Mouse (Mus musculus): ENCODE data around the gene Kbtbd7. TPM values are rescaled to one million over a fixed set of nuclear protein-coding genes. Genes with fewer than 3 reads are reported as not detected.
"Not testable (repeated sequence)": the region's sequence is repeated elsewhere in the genome, so short reads cannot be mapped to it uniquely, and the experiment has no call there.

Gene Kbtbd7
- polyA plus RNA-seq, 1 experiment from 2014 or later: 7.2 TPM

- ATAC-seq (replicated peaks; ENCODE audit: insufficient number of reproducible peaks, insufficient read depth, low FRiP score, low read depth): 0 out of 2 replicates have a peak, but pooled peaks have one; percentile 24
- H3K9ac ChIP-seq; H3K9me3 ChIP-seq (replicated peaks); H3K27me3 ChIP-seq; H3K36me3 ChIP-seq; H3K4me2 ChIP-seq; H3K4me3 ChIP-seq; H3K27ac ChIP-seq; H3K4me1 ChIP-seq (replicated peaks): not testable (repeated sequence)
- 96% methylated on average over 8 of the region's 10 CpGs for WGBS
Measured at GRCm38 (mm10) chr14:79452591-79452934, 26.3 kb downstream of the Kbtbd7 start.

GRCm38 (mm10) chr14:79460401-79460800, 34.1 kb downstream of the Kbtbd7 start:
- H3K4me2 ChIP-seq: no peak overlapping the region
- 86% methylated on average over 1 of the region's 1 CpGs for WGBS
- no peaks in the 10 kb centered on the region for H3K4me1 ChIP-seq (replicated peaks)
- ATAC-seq (replicated peaks; ENCODE audit: insufficient number of reproducible peaks, insufficient read depth, low FRiP score, low read depth): no peak
- H3K36me3 ChIP-seq: peaks cover 37% of the 10 kb centered on the region
- H3K9ac ChIP-seq: no peak overlapping the region
- H3K4me3 ChIP-seq: no peak overlapping the region
- no peaks in the 10 kb centered on the region for H3K27me3 ChIP-seq
- no peaks in the 10 kb centered on the region for H3K9me3 ChIP-seq (replicated peaks)
- H3K27ac ChIP-seq: no peak overlapping the region

- Histone ChIP-seq H3K27ac (no peak overlapping the region), H3K9ac (no peak overlapping the region), H3K27me3 (no peaks in the 10 kb centered on the region), H3K36me3 (peaks cover 43% of the 10 kb centered on the region), H3K4me2 (no peak overlapping the region), H3K4me1 (replicated peaks) (no peaks in the 10 kb centered on the region), H3K9me3 (replicated peaks) (no peaks in the 10 kb centered on the region), H3K4me3 (no peak overlapping the region)
- no peak for ATAC-seq (replicated peaks; ENCODE audit: insufficient number of reproducible peaks, insufficient read depth, low FRiP score, low read depth)
- 79% methylated on average over 4 of the region's 4 CpGs for WGBS
Measured at GRCm38 (mm10) chr14:79460988-79461387, 34.7 kb downstream of the Kbtbd7 start.

GRCm38 (mm10) chr14:79465623-79466022, 39.3 kb downstream of the Kbtbd7 start:
- Histone ChIP-seq H3K36me3 (peaks cover 76% of the 10 kb centered on the region), H3K4me1 (replicated peaks) (no peaks in the 10 kb centered on the region), H3K27ac (no peak overlapping the region), H3K9me3 (replicated peaks) (no peaks in the 10 kb centered on the region), H3K4me3 (no peak overlapping the region), H3K4me2 (no peak overlapping the region), H3K9ac (no peak overlapping the region), H3K27me3 (no peaks in the 10 kb centered on the region)
- 81% methylated on average over 1 of the region's 1 CpGs for WGBS
- ATAC-seq (replicated peaks; ENCODE audit: insufficient number of reproducible peaks, insufficient read depth, low FRiP score, low read depth): no peak

GRCm38 (mm10) chr14:79467621-79468020, 41.3 kb downstream of the Kbtbd7 start:
- H3K27ac ChIP-seq: no peak overlapping the region
- ATAC-seq (replicated peaks; ENCODE audit: insufficient number of reproducible peaks, insufficient read depth, low FRiP score, low read depth): no peak
- H3K9ac ChIP-seq: no peak overlapping the region
- no peak overlapping the region for H3K4me2 ChIP-seq
- H3K4me3 ChIP-seq: no peak overlapping the region
- H3K36me3 ChIP-seq: peaks cover 80% of the 10 kb centered on the region
- no peaks in the 10 kb centered on the region for H3K4me1 ChIP-seq (replicated peaks)
- H3K9me3 ChIP-seq (replicated peaks): no peaks in the 10 kb centered on the region
- WGBS: 24% methylated on average over 3 of the region's 3 CpGs
- H3K27me3 ChIP-seq: no peaks in the 10 kb centered on the region

GRCm38 (mm10) chr14:79473384-79473783, 47.1 kb downstream of the Kbtbd7 start:
- Histone ChIP-seq H3K9me3 (replicated peaks) (no peaks in the 10 kb centered on the region), H3K27ac (no peak overlapping the region), H3K9ac (no peak overlapping the region), H3K4me2 (no peak overlapping the region), H3K27me3 (no peaks in the 10 kb centered on the region), H3K4me1 (replicated peaks) (no peaks in the 10 kb centered on the region), H3K36me3 (peaks cover 77% of the 10 kb centered on the region), H3K4me3 (no peak overlapping the region)
- WGBS: 86% methylated on average over 2 of the region's 2 CpGs
- ATAC-seq (replicated peaks; ENCODE audit: insufficient number of reproducible peaks, insufficient read depth, low FRiP score, low read depth): no peak

Other genes starting within 250 kb of the Kbtbd7 start
- gene Zfp957, start 179.1 kb upstream of the Kbtbd7 start, polyA plus RNA-seq (2015; fragmentation: Nextera tagmentation; extraction: Ambion mirVana): not detected in 2 replicates
- gene Rgcc, start 124.9 kb upstream of the Kbtbd7 start, polyA plus RNA-seq (2015; fragmentation: Nextera tagmentation; extraction: Ambion mirVana): 23.8 and 57.0 TPM in 2 replicates
- gene Naa16, start 35.7 kb upstream of the Kbtbd7 start, polyA plus RNA-seq (2015; fragmentation: Nextera tagmentation; extraction: Ambion mirVana): 19.1 and 19.3 TPM in 2 replicates
- 9.4 and 9.7 TPM in 2 replicates for gene Mtrf1, start 28.7 kb upstream of the Kbtbd7 start, polyA plus RNA-seq (2015; fragmentation: Nextera tagmentation; extraction: Ambion mirVana)
- 1.6 and 2.0 TPM in 2 replicates for gene Kbtbd6, start 25.3 kb downstream of the Kbtbd7 start, polyA plus RNA-seq (2015; fragmentation: Nextera tagmentation; extraction: Ambion mirVana)
- 7.8 and 12.4 TPM in 2 replicates for gene Elf1, start 54.7 kb downstream of the Kbtbd7 start, polyA plus RNA-seq (2015; fragmentation: Nextera tagmentation; extraction: Ambion mirVana)
- 24.0 and 25.7 TPM in 2 replicates for gene Wbp4, start 55.0 kb downstream of the Kbtbd7 start, polyA plus RNA-seq (2015; fragmentation: Nextera tagmentation; extraction: Ambion mirVana)
- 92.5 and 106 TPM in 2 replicates for gene Sugt1, start 161.2 kb downstream of the Kbtbd7 start, polyA plus RNA-seq (2015; fragmentation: Nextera tagmentation; extraction: Ambion mirVana)
- 3.5 and 12.1 TPM in 2 replicates for gene Cnmd, start 235.7 kb downstream of the Kbtbd7 start, polyA plus RNA-seq (2015; fragmentation: Nextera tagmentation; extraction: Ambion mirVana)

All from heart, embryonic 15.5 days (tissue).